Mouse (Mus musculus) gastrocnemius, postnatal 25 days (tissue): ENCODE measurements around the gene Hist1h4h. TPM values are rescaled to one million over a fixed set of nuclear protein-coding genes. Genes with fewer than 3 reads are reported as not detected.

Experiments
- DNase-seq: peaks from one replicate; pipeline ENCODE4 v3.0.0; 2022
- total RNA-seq, 2 experiments: library from RNA; stranded (reverse); gene quantifications; 1 replicate in 1 of 2; 2 replicates in 1 of 2; pipeline ENCODE4 v1.2.3; 2021

Gene Hist1h4h
- total RNA-seq, 2 experiments from 2014 or later, result 156 to 160 TPM

GRCm38 (mm10) chr13:23510127-23510526 is 20.7 kb upstream of the Hist1h4h start:
- DNase-seq, result no peak

GRCm38 (mm10) chr13:23513517-23513916 is 17.3 kb upstream of the Hist1h4h start:
- DNase-seq, result no peak

- DNase-seq, result no peak
Observed at GRCm38 (mm10) chr13:23515281-23515680, 15.6 kb upstream of the Hist1h4h start.

GRCm38 (mm10) chr13:23515826-23516620 is 14.8 kb upstream of the Hist1h4h start:
- no peak for DNase-seq

- peak; percentile 46 for DNase-seq
Observed at GRCm38 (mm10) chr13:23516822-23517602, 13.8 kb upstream of the Hist1h4h start.

GRCm38 (mm10) chr13:23517603-23518294 is 13.1 kb upstream of the Hist1h4h start:
- peak; percentile 58 for DNase-seq

- no peak for DNase-seq
Observed at GRCm38 (mm10) chr13:23518295-23518603, 12.6 kb upstream of the Hist1h4h start.

- peak; percentile 57 for DNase-seq
Observed at GRCm38 (mm10) chr13:23518885-23519284, 12.0 kb upstream of the Hist1h4h start.

GRCm38 (mm10) chr13:23519416-23519815 is 11.4 kb upstream of the Hist1h4h start:
- peak; percentile 48 for DNase-seq

- DNase-seq, result peak; percentile 66
Observed at GRCm38 (mm10) chr13:23521703-23522102, 9.1 kb upstream of the Hist1h4h start.

- no peak for DNase-seq
Observed at GRCm38 (mm10) chr13:23523976-23524375, 6.9 kb upstream of the Hist1h4h start.

GRCm38 (mm10) chr13:23524654-23525053 is 6.2 kb upstream of the Hist1h4h start:
- peak; percentile 38 for DNase-seq

- DNase-seq, result no peak
Observed at GRCm38 (mm10) chr13:23525901-23526300, 4.9 kb upstream of the Hist1h4h start.

- DNase-seq, result peak; percentile 70
Observed at GRCm38 (mm10) chr13:23526312-23526711, 4.5 kb upstream of the Hist1h4h start.

GRCm38 (mm10) chr13:23529005-23529404 is 1.8 kb upstream of the Hist1h4h start:
- DNase-seq, result no peak

GRCm38 (mm10) chr13:23529480-23530165 is 1.2 kb upstream of the Hist1h4h start:
- DNase-seq, result no peak

GRCm38 (mm10) chr13:23530181-23530900 is 509 bp upstream of the Hist1h4h start:
- DNase-seq, result peak; percentile 55

- no peak for DNase-seq
Observed at GRCm38 (mm10) chr13:23532262-23533075, 1.6 kb downstream of the Hist1h4h start.

GRCm38 (mm10) chr13:23533560-23534367 is 2.9 kb downstream of the Hist1h4h start, which contains the start of gene Hist1h2af:
Hist1h2af (plus strand) TSS chr13:23533906.
- peak; percentile 43 for DNase-seq
